Mouse (Mus musculus): Measurements from ENCODE around the gene Gtf3c6.
A peak's percentile ranks its signal among the peaks of the same experiment; 100 is the strongest.

GRCm38 (mm10) chr10:40258401-40258966 lies 576 bp upstream of the Gtf3c6 start:
- TF ChIP-seq CTCF (conservative IDR thresholded peaks at IDR 0.05 in 1 of 2, IDR thresholded peaks at IDR 0.05 in 1 of 2; ENCODE audit: low read depth in 2 of 2, low read length in 2 of 2) = peak in 1 of 2 experiments; percentile 18; a peak in 2 of 4 replicates
- TF ChIP-seq POLR2A (IDR thresholded peaks at IDR 0.05; ENCODE audit: low read depth, low read length) = peak; percentile 100
- TF ChIP-seq MAX (IDR thresholded peaks at IDR 0.05; ENCODE audit: low read length) = peak; percentile 35; the same call in 1 of the 2 replicates
- TF ChIP-seq HCFC1 (IDR thresholded peaks at IDR 0.05; ENCODE audit: low read depth, low read length) = peak; percentile 80
- no peak for TF ChIP-seq PAX5 (IDR thresholded peaks at IDR 0.05; ENCODE audit: low read length)
- TF ChIP-seq RAD21 (IDR thresholded peaks at IDR 0.05; ENCODE audit: low read depth, low read length) = no peak
- TF ChIP-seq USF2 (conservative IDR thresholded peaks at IDR 0.05; ENCODE audit: low read depth, low read length) = 0 out of 2 replicates have a peak, but pooled peaks have one; percentile 18
- peak; percentile 84 for TF ChIP-seq MAFK (IDR thresholded peaks at IDR 0.05; ENCODE audit: insufficient replicate concordance, low read length)
- peak; percentile 98 for TF ChIP-seq TBP (conservative IDR thresholded peaks at IDR 0.05; ENCODE audit: low read depth, low read length)
- TF ChIP-seq USF1 (IDR thresholded peaks at IDR 0.05; ENCODE audit: low read depth, low read length) = no peak; the same call in 1 of the 2 replicates
- peak; percentile 91 for TF ChIP-seq CHD2 (IDR thresholded peaks at IDR 0.05; ENCODE audit: low read length)

Data from CH12.LX (cell line).